Mouse (Mus musculus) testis, postnatal 10 days (tissue): ENCODE measurements around the gene Tdpoz5.
"Not testable (repeated sequence)": the region's sequence is repeated elsewhere in the genome, so short reads cannot be mapped to it uniquely, and the experiment has no call there.

ENCODE experiments used
- DNase-seq: peaks from one replicate; pipeline ENCODE4 v3.0.0; 2021; ENCODE audit warnings: low spot score

The Tdpoz5 gene

DNA sequence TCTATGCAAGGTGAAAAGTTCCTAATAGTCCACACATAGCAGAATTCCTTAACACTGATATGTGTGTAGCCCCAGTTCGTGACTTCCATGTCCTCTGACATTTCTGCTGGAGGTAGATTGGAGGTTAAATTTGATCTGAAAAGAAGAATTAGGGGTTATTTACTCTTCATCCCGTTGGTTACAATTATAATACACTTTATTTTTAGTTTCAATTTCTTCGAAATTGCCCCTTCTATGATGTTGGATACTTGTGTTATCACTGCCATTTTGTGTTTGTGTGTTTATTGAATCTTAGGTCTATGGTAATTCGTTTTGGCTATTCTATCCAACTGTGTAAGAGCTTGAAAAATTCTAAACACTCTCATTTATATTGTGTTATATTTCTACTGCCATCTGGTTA lies at the start of gene Tdpoz5:
Tdpoz5 (minus strand) TSS at position 101 of the 400 bp plus-strand sequence.
- DNase-seq = not testable (repeated sequence)

DNA sequence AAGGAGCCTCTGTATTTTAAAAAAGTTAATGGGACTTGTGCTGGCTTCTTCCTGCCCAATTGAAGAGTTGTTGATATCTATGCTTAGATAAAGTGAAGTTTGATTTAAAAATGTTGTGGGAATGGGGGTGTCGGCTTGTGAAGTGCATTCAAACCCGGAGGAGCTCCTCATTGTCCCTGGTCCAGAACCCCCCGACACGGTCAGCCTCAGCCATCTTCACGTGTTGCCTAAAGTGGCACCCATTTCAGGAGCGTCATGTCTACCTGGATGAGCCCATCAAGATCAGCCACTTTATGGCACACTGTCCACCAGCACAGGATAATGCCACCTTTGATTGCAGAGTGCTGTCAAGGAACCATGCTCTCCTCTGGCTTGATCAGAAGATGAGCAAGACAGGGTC lies 7.8 kb upstream of the Tdpoz5 start:
- DNase-seq = not testable (repeated sequence)

DNA sequence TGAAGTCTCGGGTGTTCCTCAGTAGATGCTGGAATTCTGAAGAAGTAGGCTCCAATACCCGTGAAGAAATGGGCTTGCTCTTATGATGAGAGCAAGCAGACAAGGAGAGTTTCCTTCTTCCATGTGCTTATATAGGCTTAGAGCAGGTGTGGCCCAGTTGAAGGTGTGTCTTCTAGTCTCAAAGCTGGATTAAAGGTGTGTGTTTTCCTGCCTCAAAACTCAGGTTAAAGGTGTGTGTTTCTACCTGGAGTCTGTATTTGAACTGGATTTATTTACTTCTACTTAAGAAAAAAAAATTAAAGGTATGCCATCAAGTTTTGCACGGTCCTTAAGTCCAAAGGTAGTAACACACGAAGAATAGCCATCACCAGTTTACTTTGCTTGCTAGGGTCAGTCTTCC lies 17.7 kb downstream of the Tdpoz5 start, which contains the start of gene Gm9117:
Gm9117 (minus strand) TSS at position 101 of the 400 bp plus-strand sequence.
- not testable (repeated sequence) for DNase-seq

DNA sequence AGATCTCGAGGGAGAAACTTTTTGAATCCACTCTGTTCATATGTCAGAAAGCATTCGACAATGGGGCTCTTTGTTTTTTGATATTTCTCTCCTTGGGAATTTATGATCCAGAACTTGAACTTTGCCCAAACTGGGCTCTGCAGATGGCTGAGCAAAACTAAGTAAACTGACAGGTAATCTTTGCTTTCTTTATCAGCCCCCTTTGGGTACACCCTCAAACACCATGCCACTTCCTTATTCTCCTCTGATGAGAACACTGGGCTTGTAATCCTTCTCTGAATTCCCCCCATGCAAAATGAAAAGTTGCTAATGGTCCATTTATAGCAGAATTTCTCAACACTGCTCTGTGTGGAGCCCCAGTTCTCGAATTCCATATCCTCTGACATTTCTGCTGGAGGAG lies 22.7 kb downstream of the Tdpoz5 start:
- DNase-seq = not testable (repeated sequence)
